Mouse (Mus musculus) embryonic facial prominence, embryonic 11.5 days (tissue): Measurements from ENCODE around the gene Carmil1. TPM values are rescaled to one million over a fixed set of nuclear protein-coding genes. Genes with fewer than 3 reads are reported as not detected.
A peak's percentile ranks its signal among the peaks of the same experiment; 100 is the strongest.

Experiments
- ATAC-seq: fragments of 200-750 bp; cut with Nextera tagmentation; replicated peaks from 2 replicates; pipeline ENCODE4 v1.8.0; 2017; ENCODE audit warnings: low read depth; ENCODE audit not compliant: insufficient number of reproducible peaks, low FRiP score, low TSS enrichment
- DNase-seq: peaks from one replicate; pipeline ENCODE4 v3.0.0-alpha.2; 2015; ENCODE audit warnings: low spot score
- H3K27ac ChIP-seq: fragments of 300-500 bp; sonication (generic); replicated peaks from 2 replicates; pipeline ENCODE4 v1.5.1; 2014; ENCODE audit warnings: mild to moderate bottlenecking, low read depth, low read length, control low read depth
- H3K27me3 ChIP-seq: fragments of 300-500 bp; sonication (generic); 2 replicates; pipeline ENCODE4 v1.6.1; 2014; ENCODE audit warnings: mild to moderate bottlenecking, low read length, moderate library complexity, mixed read lengths; ENCODE audit not compliant: control insufficient read depth, insufficient read depth
- H3K36me3 ChIP-seq: fragments of 300-500 bp; sonication (generic); replicated peaks from 2 replicates; pipeline ENCODE4 v1.6.1; 2014; ENCODE audit warnings: low read depth, mild to moderate bottlenecking, low read length, moderate library complexity, mixed read lengths; ENCODE audit not compliant: control insufficient read depth, insufficient read depth
- H3K4me1 ChIP-seq: fragments of 300-500 bp; sonication (generic); 2 replicates; pipeline ENCODE4 v1.6.1; 2014; ENCODE audit warnings: low read length, mixed read lengths; ENCODE audit not compliant: control insufficient read depth, insufficient read depth
- H3K4me2 ChIP-seq: fragments of 300-500 bp; sonication (generic); 2 replicates; pipeline ENCODE4 v1.6.1; 2014; ENCODE audit warnings: low read depth, mild to moderate bottlenecking, control low read depth, low read length, moderate library complexity
- H3K4me3 ChIP-seq: fragments of 300-500 bp; sonication (generic); 2 replicates; pipeline ENCODE4 v1.5.1; 2014; ENCODE audit warnings: low read depth, low read length, control low read depth
- H3K9ac ChIP-seq: fragments of 300-500 bp; sonication (generic); replicated peaks from 2 replicates; pipeline ENCODE4 v1.6.1; 2014; ENCODE audit warnings: mild to moderate bottlenecking, control low read depth, low read length
- H3K9me3 ChIP-seq: fragments of 300-500 bp; sonication (generic); replicated peaks from 2 replicates; pipeline ENCODE4 v1.6.1; 2016; ENCODE audit warnings: mild to moderate bottlenecking, low read length, inconsistent platforms, mixed read lengths; ENCODE audit not compliant: control insufficient read depth
- WGBS: fragments of 180-500 bp; shearing (Covaris S2); extraction: QIAGEN DNeasy Blood & Tissue Kit; methylation state at CpG from one replicate; pipeline ENCODE4 v1.1.7; 2014; 5-methylcytosine and 5-hydroxymethylcytosine counted together
- polyA plus RNA-seq: library from polyadenylated mRNA; unstranded; fragments of >200 nt; fragmentation: Nextera tagmentation; extraction: Ambion mirVana; gene quantifications from 2 replicates; pipeline ENCODE4 v1.2.1, GENCODE M21; 2014

Gene Carmil1
- polyA plus RNA-seq, 1 experiment from 2014 or later, result 25.0 TPM

- DNase-seq (no peak), ATAC-seq (no peak)
- Histone ChIP-seq H3K4me3 (no peak overlapping the region), H3K27me3 (no peaks in the 10 kb centered on the region), H3K27ac (no peak overlapping the region), H3K9me3 (no peaks in the 10 kb centered on the region), H3K36me3 (no peaks in the 10 kb centered on the region), H3K4me2 (no peak overlapping the region), H3K9ac (no peak overlapping the region), H3K4me1 (no peaks in the 10 kb centered on the region)
- WGBS, result 91% methylated on average over 2 of the region's 2 CpGs
These were observed 229.1 kb downstream of the Carmil1 start for GRCm38 (mm10) chr13:24051496-24051895.

- ATAC-seq (no peak), DNase-seq (no peak)
- H3K4me2 ChIP-seq, result no peak overlapping the region
- H3K4me1 ChIP-seq, result no peaks in the 10 kb centered on the region
- H3K36me3 ChIP-seq, result no peaks in the 10 kb centered on the region
- no peak overlapping the region for H3K27ac ChIP-seq
- WGBS, result 98% methylated on average over 5 of the region's 5 CpGs
- no peak overlapping the region for H3K9ac ChIP-seq
- no peaks in the 10 kb centered on the region for H3K9me3 ChIP-seq
- no peaks in the 10 kb centered on the region for H3K27me3 ChIP-seq
- no peak overlapping the region for H3K4me3 ChIP-seq
These were observed 230.3 kb downstream of the Carmil1 start for GRCm38 (mm10) chr13:24050330-24050729.

- Histone ChIP-seq H3K4me3 (no peak overlapping the region), H3K4me2 (no peak overlapping the region), H3K27me3 (no peaks in the 10 kb centered on the region), H3K36me3 (no peaks in the 10 kb centered on the region), H3K9me3 (no peaks in the 10 kb centered on the region), H3K9ac (no peak overlapping the region), H3K27ac (no peak overlapping the region), H3K4me1 (no peaks in the 10 kb centered on the region)
- ATAC-seq, result no peak
- peak; percentile 26 for DNase-seq
- 82% methylated on average over 9 of the region's 9 CpGs for WGBS
These were observed 231.1 kb downstream of the Carmil1 start for GRCm38 (mm10) chr13:24049267-24050034.

GRCm38 (mm10) chr13:24048611-24049010 lies 232.0 kb downstream of the Carmil1 start:
- Histone ChIP-seq H3K4me2 (no peak overlapping the region), H3K27ac (no peak overlapping the region), H3K4me1 (no peaks in the 10 kb centered on the region), H3K9me3 (no peaks in the 10 kb centered on the region), H3K9ac (no peak overlapping the region), H3K4me3 (no peak overlapping the region), H3K36me3 (no peaks in the 10 kb centered on the region), H3K27me3 (no peaks in the 10 kb centered on the region)
- 83% methylated on average over 6 of the region's 6 CpGs for WGBS
- DNase-seq, result no peak
- no peak for ATAC-seq

GRCm38 (mm10) chr13:24045271-24045670 lies 235.3 kb downstream of the Carmil1 start:
- 62% methylated on average over 3 of the region's 3 CpGs for WGBS

GRCm38 (mm10) chr13:24040221-24040620 lies 240.4 kb downstream of the Carmil1 start:
- no peak for ATAC-seq
- H3K4me3 ChIP-seq, result no peak overlapping the region
- no peaks in the 10 kb centered on the region for H3K9me3 ChIP-seq
- no peak overlapping the region for H3K4me2 ChIP-seq
- H3K27me3 ChIP-seq, result no peaks in the 10 kb centered on the region
- H3K9ac ChIP-seq, result no peak overlapping the region
- no peak for DNase-seq
- H3K4me1 ChIP-seq, result no peaks in the 10 kb centered on the region
- H3K36me3 ChIP-seq, result no peaks in the 10 kb centered on the region; the same call in 1 of the 2 replicates
- WGBS, result 88% methylated on average over 7 of the region's 7 CpGs
- H3K27ac ChIP-seq, result no peak overlapping the region

More at GRCm38 (mm10) chr13:24045271-24045670, 235.3 kb downstream of the Carmil1 start:
- ATAC-seq, result no peak
- Histone ChIP-seq H3K9ac (no peak overlapping the region), H3K27ac (no peak overlapping the region), H3K4me1 (no peaks in the 10 kb centered on the region), H3K36me3 (no peaks in the 10 kb centered on the region), H3K9me3 (no peaks in the 10 kb centered on the region), H3K27me3 (no peaks in the 10 kb centered on the region), H3K4me2 (no peak overlapping the region), H3K4me3 (no peak overlapping the region)
- DNase-seq, result no peak

- Histone ChIP-seq H3K27me3 (no peaks in the 10 kb centered on the region), H3K9me3 (no peaks in the 10 kb centered on the region), H3K27ac (no peak overlapping the region), H3K4me3 (no peak overlapping the region), H3K9ac (no peak overlapping the region), H3K4me2 (no peak overlapping the region), H3K36me3 (no peaks in the 10 kb centered on the region; the same call in 1 of the 2 replicates), H3K4me1 (no peaks in the 10 kb centered on the region)
- WGBS, result 79% methylated on average over 3 of the region's 3 CpGs
- no peak for DNase-seq
- no peak for ATAC-seq
These were observed 243.1 kb downstream of the Carmil1 start for GRCm38 (mm10) chr13:24037502-24037901.

- Histone ChIP-seq H3K36me3 (no peaks in the 10 kb centered on the region; the same call in 1 of the 2 replicates), H3K9ac (no peak overlapping the region), H3K27me3 (no peaks in the 10 kb centered on the region), H3K4me2 (no peak overlapping the region), H3K9me3 (no peaks in the 10 kb centered on the region), H3K27ac (no peak overlapping the region), H3K4me1 (no peaks in the 10 kb centered on the region), H3K4me3 (no peak overlapping the region)
- no peak for ATAC-seq
- 76% methylated on average over 18 of the region's 18 CpGs for WGBS
- DNase-seq, result no peak
These were observed 244.4 kb downstream of the Carmil1 start for GRCm38 (mm10) chr13:24036150-24036549.
